Mouse (Mus musculus) forebrain, embryonic 14.5 days (tissue): ENCODE measurements around the gene Manba. TPM values are rescaled to one million over a fixed set of nuclear protein-coding genes. Genes with fewer than 3 reads are reported as not detected.

ENCODE experiments used
- ATAC-seq: fragments of 200-750 bp; cut with Nextera tagmentation; 2 replicates; pipeline ENCODE4 v1.8.0; 2017; ENCODE audit warnings: mild to moderate bottlenecking, moderate library complexity
- DNase-seq: peaks from one replicate; pipeline ENCODE4 v3.0.0-alpha.2; 2015; ENCODE audit warnings: low spot score
- H3K27ac ChIP-seq: fragments of 300-500 bp; sonication (generic); 2 replicates; pipeline ENCODE4 v1.5.1; 2014; ENCODE audit warnings: low read depth, mild to moderate bottlenecking, control low read depth, low read length, moderate library complexity
- H3K27me3 ChIP-seq: fragments of 300-500 bp; sonication (generic); replicated peaks from 2 replicates; pipeline ENCODE4 v1.6.1; 2014; ENCODE audit warnings: low read length, control low read depth, mixed read lengths; ENCODE audit not compliant: control insufficient read depth, insufficient read depth
- H3K36me3 ChIP-seq: fragments of 300-500 bp; sonication (generic); 2 replicates; pipeline ENCODE4 v1.6.1; 2014; ENCODE audit warnings: low read length, control low read depth; ENCODE audit not compliant: control insufficient read depth, insufficient read depth
- H3K4me1 ChIP-seq: fragments of 300-500 bp; sonication (generic); 2 replicates; pipeline ENCODE4 v1.6.1; 2014; ENCODE audit warnings: antibody characterized with exemption, low read length, control low read depth; ENCODE audit not compliant: control insufficient read depth, insufficient read depth
- H3K4me2 ChIP-seq: fragments of 300-500 bp; sonication (generic); 2 replicates; pipeline ENCODE4 v1.6.1; 2014; ENCODE audit warnings: mild to moderate bottlenecking, control low read depth, low read length
- H3K4me3 ChIP-seq: fragments of 300-500 bp; sonication (generic); 2 replicates; pipeline ENCODE4 v1.5.1; 2014; ENCODE audit warnings: low read depth, low read length, control low read depth
- H3K9ac ChIP-seq: fragments of 300-500 bp; sonication (generic); 2 replicates; pipeline ENCODE4 v1.6.1; 2014; ENCODE audit warnings: mild to moderate bottlenecking, low read length, control low read depth, moderate library complexity
- H3K9me3 ChIP-seq: fragments of 300-500 bp; sonication (generic); replicated peaks from 2 replicates; pipeline ENCODE4 v1.6.1; 2016; ENCODE audit warnings: low read length, control low read depth, mixed read lengths; ENCODE audit not compliant: control insufficient read depth
- WGBS: fragments of 180-500 bp; shearing (Covaris S2); extraction: QIAGEN DNeasy Blood & Tissue Kit; methylation state at CpG from one replicate; pipeline ENCODE4 v1.1.7; 2014; 5-methylcytosine and 5-hydroxymethylcytosine counted together
- polyA plus RNA-seq: library from polyadenylated mRNA; unstranded; fragments of >200 nt; fragmentation: Nextera tagmentation; extraction: Ambion mirVana; gene quantifications from 2 replicates; pipeline ENCODE4 v1.2.1, GENCODE M21; 2014

The Manba gene
- polyA plus RNA-seq, 1 experiment from 2014 or later = 4.1 TPM

GRCm38 (mm10) chr3:135511683-135512082 lies 26.3 kb downstream of the Manba start:
- Histone ChIP-seq H3K4me1 (no peaks in the 10 kb centered on the region; the same call in 1 of the 2 replicates), H3K9ac (no peak overlapping the region), H3K9me3 (no peaks in the 10 kb centered on the region), H3K27ac (no peak overlapping the region), H3K36me3 (no peaks in the 10 kb centered on the region), H3K4me3 (no peak overlapping the region), H3K27me3 (no peaks in the 10 kb centered on the region), H3K4me2 (no peak overlapping the region)
- DNase-seq (no peak), ATAC-seq (no peak)
- WGBS = 53% methylated on average over 11 of the region's 11 CpGs

GRCm38 (mm10) chr3:135513270-135513669 lies 27.9 kb downstream of the Manba start:
- 35% methylated on average over 11 of the region's 11 CpGs for WGBS
- H3K36me3 ChIP-seq = no peaks in the 10 kb centered on the region
- no peaks in the 10 kb centered on the region for H3K9me3 ChIP-seq
- ATAC-seq (peak; percentile 83), DNase-seq (peak; percentile 72)
- H3K27ac ChIP-seq = no peak overlapping the region
- H3K4me2 ChIP-seq = peak overlapping the region; percentile 5; the same call in 1 of the 2 replicates
- H3K4me1 ChIP-seq = no peaks in the 10 kb centered on the region; the same call in 1 of the 2 replicates
- no peak overlapping the region for H3K4me3 ChIP-seq
- no peaks in the 10 kb centered on the region for H3K27me3 ChIP-seq
- no peak overlapping the region for H3K9ac ChIP-seq

GRCm38 (mm10) chr3:135513800-135514425 lies 28.5 kb downstream of the Manba start:
- no peak overlapping the region for H3K4me3 ChIP-seq
- H3K36me3 ChIP-seq = no peaks in the 10 kb centered on the region
- WGBS = 80% methylated on average over 14 of the region's 14 CpGs
- H3K4me2 ChIP-seq = no peak overlapping the region
- H3K9me3 ChIP-seq = no peaks in the 10 kb centered on the region
- no peak overlapping the region for H3K27ac ChIP-seq
- H3K27me3 ChIP-seq = no peaks in the 10 kb centered on the region
- no peak for DNase-seq
- H3K4me1 ChIP-seq = no peaks in the 10 kb centered on the region; the same call in 1 of the 2 replicates
- ATAC-seq = no peak
- no peak overlapping the region for H3K9ac ChIP-seq

- no peak overlapping the region for H3K9ac ChIP-seq
- no peak overlapping the region for H3K27ac ChIP-seq
- DNase-seq = no peak
- no peaks in the 10 kb centered on the region for H3K9me3 ChIP-seq
- no peaks in the 10 kb centered on the region for H3K36me3 ChIP-seq
- WGBS = 83% methylated on average over 5 of the region's 5 CpGs
- ATAC-seq = no peak
- no peak overlapping the region for H3K4me2 ChIP-seq
- no peaks in the 10 kb centered on the region; the same call in 1 of the 2 replicates for H3K4me1 ChIP-seq
- no peak overlapping the region for H3K4me3 ChIP-seq
- no peaks in the 10 kb centered on the region for H3K27me3 ChIP-seq
Measured at GRCm38 (mm10) chr3:135515246-135515645, 29.8 kb downstream of the Manba start.

GRCm38 (mm10) chr3:135516891-135517290 lies 31.5 kb downstream of the Manba start:
- DNase-seq (no peak), ATAC-seq (no peak)
- H3K9ac ChIP-seq = no peak overlapping the region
- 70% methylated on average over 6 of the region's 6 CpGs for WGBS
- H3K4me2 ChIP-seq = no peak overlapping the region
- no peak overlapping the region for H3K4me3 ChIP-seq
- no peaks in the 10 kb centered on the region; the same call in 1 of the 2 replicates for H3K4me1 ChIP-seq
- H3K36me3 ChIP-seq = no peaks in the 10 kb centered on the region
- no peaks in the 10 kb centered on the region for H3K27me3 ChIP-seq
- H3K9me3 ChIP-seq = no peaks in the 10 kb centered on the region
- H3K27ac ChIP-seq = no peak overlapping the region

GRCm38 (mm10) chr3:135518882-135519281 lies 33.5 kb downstream of the Manba start:
- no peaks in the 10 kb centered on the region for H3K4me1 ChIP-seq
- ATAC-seq = no peak
- H3K9me3 ChIP-seq = no peaks in the 10 kb centered on the region
- no peaks in the 10 kb centered on the region for H3K27me3 ChIP-seq
- no peak overlapping the region for H3K4me2 ChIP-seq
- WGBS = 84% methylated on average over 5 of the region's 5 CpGs
- no peak for DNase-seq
- no peaks in the 10 kb centered on the region for H3K36me3 ChIP-seq
- H3K27ac ChIP-seq = no peak overlapping the region
- H3K4me3 ChIP-seq = no peak overlapping the region
- H3K9ac ChIP-seq = no peak overlapping the region

GRCm38 (mm10) chr3:135519584-135519983 lies 34.2 kb downstream of the Manba start:
- DNase-seq = no peak
- no peaks in the 10 kb centered on the region for H3K36me3 ChIP-seq
- ATAC-seq = no peak
- no peaks in the 10 kb centered on the region for H3K4me1 ChIP-seq
- H3K4me2 ChIP-seq = no peak overlapping the region
- H3K9me3 ChIP-seq = no peaks in the 10 kb centered on the region
- H3K27me3 ChIP-seq = no peaks in the 10 kb centered on the region
- WGBS = 77% methylated on average over 6 of the region's 6 CpGs
- no peak overlapping the region for H3K4me3 ChIP-seq
- no peak overlapping the region for H3K27ac ChIP-seq
- no peak overlapping the region for H3K9ac ChIP-seq

GRCm38 (mm10) chr3:135521963-135522362 lies 36.6 kb downstream of the Manba start:
- no peak overlapping the region for H3K4me2 ChIP-seq
- H3K9me3 ChIP-seq = no peaks in the 10 kb centered on the region
- DNase-seq (no peak), ATAC-seq (no peak)
- H3K4me1 ChIP-seq = no peaks in the 10 kb centered on the region
- 83% methylated on average over 4 of the region's 4 CpGs for WGBS
- no peaks in the 10 kb centered on the region for H3K27me3 ChIP-seq
- H3K36me3 ChIP-seq = no peaks in the 10 kb centered on the region
- no peak overlapping the region for H3K9ac ChIP-seq
- no peak overlapping the region for H3K4me3 ChIP-seq
- H3K27ac ChIP-seq = no peak overlapping the region

GRCm38 (mm10) chr3:135522618-135523355 lies 37.4 kb downstream of the Manba start:
- H3K4me1 ChIP-seq = no peaks in the 10 kb centered on the region
- H3K27me3 ChIP-seq = no peaks in the 10 kb centered on the region
- H3K36me3 ChIP-seq = no peaks in the 10 kb centered on the region
- WGBS = 62% methylated on average over 16 of the region's 16 CpGs
- no peak overlapping the region for H3K9ac ChIP-seq
- no peaks in the 10 kb centered on the region for H3K9me3 ChIP-seq
- ATAC-seq (0 out of 2 replicates have a peak, but pooled peaks have one; percentile 26), DNase-seq (no peak)
- no peak overlapping the region for H3K27ac ChIP-seq
- no peak overlapping the region for H3K4me3 ChIP-seq
- H3K4me2 ChIP-seq = no peak overlapping the region
